Mouse (Mus musculus) gastrocnemius, adult 2 months (tissue): Measurements from ENCODE around the gene Fam177a. TPM values are rescaled to one million over a fixed set of nuclear protein-coding genes. Genes with fewer than 3 reads are reported as not detected.

ENCODE experiments used
- total RNA-seq, 2 experiments: library from RNA; stranded (reverse); gene quantifications; 2 replicates each; pipeline ENCODE4 v1.2.3; 2021

Fam177a gene
- total RNA-seq, 2 experiments from 2014 or later = 3.1 to 8.3 TPM

Other genes with a start within 250 kb of the Fam177a start
- not detected for gene Gm20403, start 137.9 kb upstream of the Fam177a start, total RNA-seq
- 1 to 10 TPM; 3.6 to 4.1 TPM for gene Baz1a, start 110.1 kb upstream of the Fam177a start, total RNA-seq
- gene 2700097O09Rik, start 44.4 kb upstream of the Fam177a start, total RNA-seq = 1 to 10 TPM; 8.8 TPM
- 10 to 100 TPM; 73.7 to 94.3 TPM for gene Srp54a, start 44.2 kb upstream of the Fam177a start, total RNA-seq
- gene Srp54b, start 30.6 kb downstream of the Fam177a start, total RNA-seq = 10 to 100 TPM; 32.1 to 37.5 TPM
- 1 to 10 TPM in 1 of 2 experiments, under 1 TPM in 1; 0.59 to 5.4 TPM for gene 1700047I17Rik2, start 75.1 kb downstream of the Fam177a start, total RNA-seq
- 10 to 100 TPM; 28.1 to 30.5 TPM for gene Srp54c, start 105.7 kb downstream of the Fam177a start, total RNA-seq
- 10 to 100 TPM; 10.4 to 10.7 TPM for gene 1110008L16Rik, start 175.1 kb downstream of the Fam177a start, total RNA-seq
- 10 to 100 TPM; 10.2 to 12.1 TPM for gene Ppp2r3c, start 178.5 kb downstream of the Fam177a start, total RNA-seq